Mouse (Mus musculus) liver, embryonic 11.5 days (tissue): ENCODE measurements around the gene Camkv. TPM values are rescaled to one million over a fixed set of nuclear protein-coding genes. Genes with fewer than 3 reads are reported as not detected.

Experiments used
- ATAC-seq: fragments of 200-750 bp; cut with Nextera tagmentation; replicated peaks from 2 replicates; pipeline ENCODE4 v1.8.0; 2017; ENCODE audit warnings: moderate number of reproducible peaks, mild to moderate bottlenecking, moderate TSS enrichment, moderate library complexity; ENCODE audit not compliant: low FRiP score
- DNase-seq: peaks from one replicate; pipeline ENCODE4 v3.0.0-alpha.2; 2017; ENCODE audit warnings: low spot score
- H3K27ac ChIP-seq: fragments of 300-500 bp; sonication (generic); 2 replicates; pipeline ENCODE4 v1.5.1; 2014; ENCODE audit warnings: mild to moderate bottlenecking, low read depth, low read length, control low read depth
- H3K27me3 ChIP-seq: fragments of 300-500 bp; sonication (generic); replicated peaks from 2 replicates; pipeline ENCODE4 v1.6.1; 2014; ENCODE audit warnings: low read length, mixed read lengths; ENCODE audit not compliant: control insufficient read depth, insufficient read depth
- H3K36me3 ChIP-seq: fragments of 300-500 bp; sonication (generic); 2 replicates; pipeline ENCODE4 v1.6.1; 2014; ENCODE audit warnings: mild to moderate bottlenecking, low read length, moderate library complexity, mixed read lengths; ENCODE audit not compliant: control insufficient read depth, insufficient read depth
- H3K4me1 ChIP-seq: fragments of 300-500 bp; sonication (generic); replicated peaks from 2 replicates; pipeline ENCODE4 v1.6.1; 2014; ENCODE audit warnings: low read length, mixed read lengths; ENCODE audit not compliant: control insufficient read depth, insufficient read depth
- H3K4me2 ChIP-seq: fragments of 300-500 bp; sonication (generic); 2 replicates; pipeline ENCODE4 v1.6.1; 2014; ENCODE audit warnings: mild to moderate bottlenecking, control low read depth, moderate library complexity
- H3K4me3 ChIP-seq: fragments of 300-500 bp; sonication (generic); 2 replicates; pipeline ENCODE4 v1.5.1; 2014; ENCODE audit warnings: low read depth, low read length, control low read depth
- H3K9ac ChIP-seq: fragments of 300-500 bp; sonication (generic); 2 replicates; pipeline ENCODE4 v1.6.1; 2014; ENCODE audit warnings: low read depth, low read length, control low read depth
- H3K9me3 ChIP-seq: fragments of 300-500 bp; sonication (generic); 2 replicates; pipeline ENCODE4 v1.6.1; 2016; ENCODE audit warnings: low read length, inconsistent platforms, mixed read lengths; ENCODE audit not compliant: control insufficient read depth
- WGBS: fragments of 180-500 bp; shearing (Covaris S2); extraction: QIAGEN DNeasy Blood & Tissue Kit; methylation state at CpG from one replicate; pipeline ENCODE4 v1.1.7; 2014; 5-methylcytosine and 5-hydroxymethylcytosine counted together
- polyA plus RNA-seq: library from polyadenylated mRNA; unstranded; fragments of >200 nt; fragmentation: Nextera tagmentation; extraction: Ambion mirVana; gene quantifications from 2 replicates; pipeline ENCODE4 v1.2.1, GENCODE M21; 2014

The Camkv gene
- polyA plus RNA-seq, 1 experiment from 2014 or later, result 0.56 TPM

- DNase-seq, result no peak
- H3K4me2 ChIP-seq, result no peak overlapping the region
- no peaks in the 10 kb centered on the region for H3K36me3 ChIP-seq
- H3K9ac ChIP-seq, result no peak overlapping the region
- H3K27me3 ChIP-seq, result peaks cover 3% of the 10 kb centered on the region
- no peak overlapping the region for H3K27ac ChIP-seq
- no peak for ATAC-seq
- no peaks in the 10 kb centered on the region for H3K9me3 ChIP-seq
- H3K4me1 ChIP-seq, result 0 out of 2 replicates have a peak, but pooled peaks cover 11% of the 10 kb centered on the region
- no peak overlapping the region for H3K4me3 ChIP-seq
- WGBS, result 67% methylated on average over 5 of the region's 5 CpGs
Observed at GRCm38 (mm10) chr9:107927749-107928148, 7.7 kb upstream of the Camkv start.

DNA sequence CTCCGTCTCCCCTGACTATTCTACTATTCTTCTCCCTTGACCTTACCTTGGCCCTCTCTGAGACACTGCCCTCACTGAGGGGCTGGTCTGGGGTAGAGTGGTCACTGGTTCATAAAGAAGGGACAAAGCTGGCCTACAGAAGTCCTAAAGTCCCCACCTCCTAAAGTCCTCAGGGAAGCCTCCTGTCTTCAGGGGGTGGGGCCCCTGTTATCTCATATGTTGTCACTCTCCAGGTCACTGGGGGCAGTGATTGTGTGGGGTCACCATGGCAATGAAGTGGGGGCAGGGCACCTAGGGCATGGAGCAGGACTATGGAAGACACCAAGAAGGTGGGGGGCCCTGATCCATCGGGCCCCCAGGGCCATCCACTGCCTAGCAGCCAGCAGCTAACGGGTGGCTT, 7.3 kb upstream of the Camkv start, which contains the start of gene Actl11:
TSS of gene Actl11 (plus strand) at position 301 of the 400 bp plus-strand sequence.
- Histone ChIP-seq H3K27ac (no peak within 1 kb of the TSS), H3K9ac (no peak within 1 kb of the TSS)
- no peak for ATAC-seq

GRCm38 (mm10) chr9:107932221-107932620, 3.3 kb upstream of the Camkv start:
- H3K4me3 ChIP-seq, result no peak overlapping the region
- peaks cover 16% of the 10 kb centered on the region for H3K4me1 ChIP-seq
- peaks cover 31% of the 10 kb centered on the region for H3K27me3 ChIP-seq
- 73% methylated on average over 4 of the region's 4 CpGs for WGBS
- H3K36me3 ChIP-seq, result no peaks in the 10 kb centered on the region
- H3K27ac ChIP-seq, result no peak overlapping the region
- DNase-seq (no peak), ATAC-seq (no peak)
- H3K9ac ChIP-seq, result no peak overlapping the region
- no peak overlapping the region for H3K4me2 ChIP-seq
- H3K9me3 ChIP-seq, result no peaks in the 10 kb centered on the region

More for the DNA sequence above, 7.3 kb upstream of the Camkv start, which contains the start of gene Actl11:
- no peaks in the 10 kb centered on the region for H3K9me3 ChIP-seq
- H3K36me3 ChIP-seq, result no peaks in the 10 kb centered on the region
- H3K4me3 ChIP-seq, result no peak within 1 kb of the TSS
- H3K27me3 ChIP-seq, result peaks cover 3% of the 10 kb centered on the region
- WGBS, result 68% methylated on average over 3 of the region's 3 CpGs
- 0 out of 2 replicates have a peak, but pooled peaks cover 11% of the 10 kb centered on the region for H3K4me1 ChIP-seq
- no peak for DNase-seq
- no peak within 1 kb of the TSS for H3K4me2 ChIP-seq

- no peak overlapping the region for H3K4me3 ChIP-seq
- no peak overlapping the region for H3K9ac ChIP-seq
- DNase-seq, result no peak
- H3K27ac ChIP-seq, result no peak overlapping the region
- no peaks in the 10 kb centered on the region for H3K9me3 ChIP-seq
- H3K4me2 ChIP-seq, result no peak overlapping the region
- peaks cover 41% of the 10 kb centered on the region for H3K27me3 ChIP-seq
- 83% methylated on average over 11 of the region's 11 CpGs for WGBS
- ATAC-seq, result no peak
- H3K4me1 ChIP-seq, result peaks cover 8% of the 10 kb centered on the region
- H3K36me3 ChIP-seq, result no peaks in the 10 kb centered on the region
Observed at GRCm38 (mm10) chr9:107934146-107934545, 1.3 kb upstream of the Camkv start.

GRCm38 (mm10) chr9:107935790-107936214, 328 bp downstream of the Camkv start:
- DNase-seq (peak; percentile 52), ATAC-seq (no peak)
- H3K4me1 ChIP-seq, result peaks cover 8% of the 10 kb centered on the region
- H3K4me2 ChIP-seq, result peak overlapping the region; percentile 76
- H3K27me3 ChIP-seq, result peaks cover 49% of the 10 kb centered on the region
- no peak overlapping the region for H3K9ac ChIP-seq
- H3K9me3 ChIP-seq, result no peaks in the 10 kb centered on the region
- peak overlapping the region; percentile 50 for H3K4me3 ChIP-seq
- H3K36me3 ChIP-seq, result no peaks in the 10 kb centered on the region
- WGBS, result under 1% methylated on average over 38 of the region's 41 CpGs
- H3K27ac ChIP-seq, result no peak overlapping the region

GRCm38 (mm10) chr9:107936215-107936822, 845 bp downstream of the Camkv start:
- Histone ChIP-seq H3K27me3 (peaks cover 52% of the 10 kb centered on the region), H3K4me3 (peak overlapping the region; percentile 50), H3K4me1 (peaks cover 8% of the 10 kb centered on the region), H3K4me2 (peak overlapping the region; percentile 76), H3K9ac (no peak overlapping the region), H3K36me3 (no peaks in the 10 kb centered on the region), H3K9me3 (no peaks in the 10 kb centered on the region), H3K27ac (no peak overlapping the region)
- ATAC-seq, result no peak
- no peak for DNase-seq
- 5% methylated on average over 29 of the region's 29 CpGs for WGBS

DNA sequence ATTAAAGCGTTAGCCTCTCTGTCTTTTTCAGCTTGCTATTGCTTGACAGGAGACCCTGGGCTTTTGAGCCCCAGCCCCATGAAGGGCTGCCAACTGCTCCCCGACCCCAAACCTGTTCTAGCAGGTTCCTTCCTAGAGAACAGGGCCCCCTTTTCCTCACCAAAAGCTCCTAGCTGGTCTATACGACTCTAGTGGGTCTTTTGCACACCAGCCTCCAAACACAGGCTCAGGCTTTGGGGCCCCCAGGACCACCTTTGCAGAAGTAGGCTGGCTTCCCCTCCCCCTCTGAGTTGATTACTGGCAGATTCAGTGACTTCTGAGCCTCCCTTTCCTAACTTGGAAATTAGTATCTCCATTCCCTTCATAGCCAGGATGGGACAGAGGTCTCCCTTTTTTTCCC, 1.4 kb downstream of the Camkv start:
- H3K9me3 ChIP-seq, result no peaks in the 10 kb centered on the region
- H3K4me1 ChIP-seq, result peaks cover 8% of the 10 kb centered on the region
- H3K4me2 ChIP-seq, result peak overlapping the region; percentile 76
- peaks cover 52% of the 10 kb centered on the region for H3K27me3 ChIP-seq
- H3K9ac ChIP-seq, result no peak overlapping the region
- H3K27ac ChIP-seq, result no peak overlapping the region
- ATAC-seq (no peak), DNase-seq (no peak)
- 24% methylated on average over 3 of the region's 3 CpGs for WGBS
- no peaks in the 10 kb centered on the region for H3K36me3 ChIP-seq
- H3K4me3 ChIP-seq, result no peak overlapping the region; the same call in 1 of the 2 replicates

- no peak for DNase-seq
- Histone ChIP-seq H3K4me3 (no peak overlapping the region), H3K9ac (no peak overlapping the region), H3K4me1 (peaks cover 10% of the 10 kb centered on the region), H3K9me3 (no peaks in the 10 kb centered on the region), H3K27me3 (no peaks in the 10 kb centered on the region), H3K4me2 (no peak overlapping the region), H3K27ac (no peak overlapping the region), H3K36me3 (no peaks in the 10 kb centered on the region)
- ATAC-seq, result no peak
- 84% methylated on average over 31 of the region's 31 CpGs for WGBS
Observed at GRCm38 (mm10) chr9:107947241-107948194, 12.0 kb downstream of the Camkv start.
